Mouse (Mus musculus) kidney, postnatal 0 days (tissue): ENCODE data around the gene Macrod2. TPM values are rescaled to one million over a fixed set of nuclear protein-coding genes. Genes with fewer than 3 reads are reported as not detected.

ENCODE experiments used
- ATAC-seq: fragments of 200-750 bp; cut with Nextera tagmentation; replicated peaks from 2 replicates; pipeline ENCODE4 v1.8.0; 2017; ENCODE audit warnings: low read depth, moderate number of reproducible peaks, moderate TSS enrichment, moderate library complexity; ENCODE audit not compliant: low FRiP score
- DNase-seq: peaks from one replicate; pipeline ENCODE4 v3.0.0-alpha.2; 2016; ENCODE audit warnings: low spot score
- H3K27ac ChIP-seq: fragments of 300-500 bp; sonication (generic); 2 replicates; pipeline ENCODE4 v1.5.1; 2014; ENCODE audit warnings: mild to moderate bottlenecking
- H3K27me3 ChIP-seq: fragments of 300-500 bp; sonication (generic); 2 replicates; pipeline ENCODE4 v1.6.1; 2014; ENCODE audit warnings: low read length, mixed read lengths; ENCODE audit not compliant: insufficient read depth
- H3K36me3 ChIP-seq: fragments of 300-500 bp; sonication (generic); 2 replicates; pipeline ENCODE4 v1.6.1; 2014; ENCODE audit warnings: low read length, mixed read lengths; ENCODE audit not compliant: insufficient read depth
- H3K4me1 ChIP-seq: fragments of 300-500 bp; sonication (generic); replicated peaks from 2 replicates; pipeline ENCODE4 v1.6.1; 2014; ENCODE audit warnings: antibody characterized with exemption, low read length, mixed read lengths; ENCODE audit not compliant: insufficient read depth
- H3K4me2 ChIP-seq: fragments of 300-500 bp; sonication (generic); 2 replicates; pipeline ENCODE4 v1.6.1; 2014; ENCODE audit warnings: mild to moderate bottlenecking, low read length, moderate library complexity, mixed read lengths
- H3K4me3 ChIP-seq: fragments of 300-500 bp; sonication (generic); replicated peaks from 2 replicates; pipeline ENCODE4 v1.5.1; 2014; ENCODE audit warnings: low read depth, low read length
- H3K9ac ChIP-seq: fragments of 300-500 bp; sonication (generic); 2 replicates; pipeline ENCODE4 v1.6.1; 2014; ENCODE audit warnings: low read depth, low read length
- H3K9me3 ChIP-seq: fragments of 300-500 bp; sonication (generic); replicated peaks from 2 replicates; pipeline ENCODE4 v1.6.1; 2016; ENCODE audit warnings: low read length, inconsistent platforms, mixed read lengths
- CTCF ChIP-seq: IDR thresholded peaks from 2 replicates; pipeline ENCODE4 v1.5.1; 2016; ENCODE audit warnings: antibody characterized with exemption, low read depth, mild to moderate bottlenecking, moderate library complexity
- WGBS: fragments of 180-500 bp; shearing (Covaris S2); extraction: QIAGEN DNeasy Blood & Tissue Kit; methylation state at CpG from one replicate; pipeline ENCODE4 v1.1.7; 2014; 5-methylcytosine and 5-hydroxymethylcytosine counted together
- polyA plus RNA-seq: library from polyadenylated mRNA; unstranded; fragments of >200 nt; fragmentation: Nextera tagmentation; extraction: Ambion mirVana; gene quantifications from 2 replicates; pipeline ENCODE4 v1.2.1, GENCODE M21; 2015

Macrod2 gene
- polyA plus RNA-seq, 1 experiment from 2014 or later: 28.6 TPM

DNA sequence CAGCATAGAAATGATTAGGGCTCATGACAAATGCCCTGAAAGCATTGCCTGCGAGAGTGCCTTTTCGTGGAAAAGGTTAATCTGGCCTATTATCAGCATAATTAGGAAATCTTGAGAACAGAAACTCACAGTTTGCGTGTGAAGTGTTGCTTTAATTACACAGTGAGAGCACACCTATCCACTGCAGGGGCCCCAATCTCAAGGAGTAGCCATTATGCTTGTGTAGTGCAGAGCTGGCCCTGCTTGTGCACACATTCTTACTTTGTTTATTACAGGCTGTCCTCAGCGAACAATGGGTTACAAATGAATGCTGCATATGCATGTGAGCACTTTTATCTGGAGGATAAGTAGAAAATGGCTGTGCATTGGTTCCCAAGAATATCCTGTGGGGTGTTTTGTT is 308.3 kb downstream of the Macrod2 start:
- no peak overlapping the region for H3K4me3 ChIP-seq
- H3K4me2 ChIP-seq: no peak overlapping the region
- H3K27ac ChIP-seq: no peak overlapping the region
- 0 out of 2 replicates have a peak, but pooled peaks cover 3% of the 10 kb centered on the region for H3K4me1 ChIP-seq
- ATAC-seq: no peak
- H3K36me3 ChIP-seq: no peaks in the 10 kb centered on the region
- DNase-seq: no peak
- H3K9ac ChIP-seq: no peak overlapping the region
- TF ChIP-seq CTCF: no peak
- no peaks in the 10 kb centered on the region for H3K27me3 ChIP-seq
- H3K9me3 ChIP-seq: no peaks in the 10 kb centered on the region
- 65% methylated on average over 4 of the region's 4 CpGs for WGBS

DNA sequence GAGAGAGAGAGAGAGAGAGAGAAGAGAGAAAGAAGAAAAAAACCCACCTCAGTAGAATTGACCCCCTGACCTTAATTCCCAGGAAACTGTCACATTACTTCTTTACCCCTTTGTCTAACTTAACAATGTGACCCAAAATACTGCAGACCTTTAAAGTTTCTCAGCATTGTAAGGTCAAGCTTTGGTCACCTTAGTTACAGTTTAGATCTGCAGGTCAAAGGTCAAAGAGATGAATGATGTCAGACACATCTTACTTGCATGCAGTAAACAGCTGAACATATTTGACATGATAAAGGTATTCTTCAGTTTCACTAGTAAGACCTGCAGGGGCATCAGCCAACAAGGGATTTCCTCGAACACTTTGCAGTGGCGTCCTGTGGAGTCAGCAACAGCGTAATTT is 309.0 kb downstream of the Macrod2 start:
- Histone ChIP-seq H3K4me1 (0 out of 2 replicates have a peak, but pooled peaks cover 3% of the 10 kb centered on the region), H3K36me3 (no peaks in the 10 kb centered on the region), H3K9ac (no peak overlapping the region), H3K4me2 (no peak overlapping the region), H3K9me3 (no peaks in the 10 kb centered on the region), H3K4me3 (no peak overlapping the region), H3K27ac (no peak overlapping the region), H3K27me3 (no peaks in the 10 kb centered on the region)
- no peak for TF ChIP-seq CTCF
- ATAC-seq (no peak), DNase-seq (no peak)
- 38% methylated on average over 3 of the region's 3 CpGs for WGBS

DNA sequence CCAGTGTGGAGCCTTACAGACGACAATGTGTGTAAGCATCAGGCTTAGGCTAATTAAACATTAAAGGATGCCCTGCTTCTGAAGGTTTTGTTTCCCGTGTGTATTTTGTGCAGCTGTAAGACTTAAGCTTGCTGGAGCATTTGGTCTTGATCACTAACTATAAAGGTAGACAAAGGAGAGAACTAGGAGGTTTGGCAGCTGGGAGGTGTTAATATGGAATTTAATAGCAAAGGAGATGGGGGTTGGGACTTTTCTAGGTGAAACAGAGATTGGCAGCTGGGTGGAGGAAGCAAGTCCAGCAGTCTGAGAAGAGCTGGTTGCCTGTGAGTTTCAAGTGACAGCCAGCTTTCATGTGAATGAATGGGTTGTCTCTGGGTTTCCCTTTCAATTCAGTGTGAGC is 310.2 kb downstream of the Macrod2 start:
- Histone ChIP-seq H3K4me1 (0 out of 2 replicates have a peak, but pooled peaks cover 3% of the 10 kb centered on the region), H3K9ac (no peak overlapping the region), H3K27ac (no peak overlapping the region), H3K9me3 (no peaks in the 10 kb centered on the region), H3K4me3 (no peak overlapping the region), H3K4me2 (no peak overlapping the region), H3K36me3 (no peaks in the 10 kb centered on the region), H3K27me3 (no peaks in the 10 kb centered on the region)
- 16% methylated on average over 2 of the region's 2 CpGs for WGBS
- TF ChIP-seq CTCF: no peak
- DNase-seq (no peak), ATAC-seq (no peak)

DNA sequence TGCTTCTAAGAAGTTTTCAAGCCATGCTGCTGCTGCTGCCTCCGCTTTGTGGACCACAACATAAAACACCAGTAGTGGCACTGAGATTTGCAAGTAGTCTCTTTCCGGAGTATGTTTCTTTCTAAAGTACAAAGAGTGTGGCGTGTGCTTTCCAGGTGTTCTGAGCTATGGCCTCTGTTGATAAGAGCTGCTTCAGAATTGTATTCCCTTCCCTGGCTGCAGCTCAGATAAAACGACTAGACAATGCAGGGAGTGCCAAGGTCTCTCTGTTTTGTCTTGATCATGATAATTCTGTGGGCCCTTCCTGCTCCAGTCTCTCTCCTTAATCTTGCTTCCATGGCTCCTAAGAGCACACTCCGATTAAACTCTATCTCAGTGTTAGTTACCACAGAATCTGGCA is 312.4 kb downstream of the Macrod2 start:
- H3K9me3 ChIP-seq: no peaks in the 10 kb centered on the region
- H3K4me3 ChIP-seq: no peak overlapping the region
- no peak for ATAC-seq
- no peak overlapping the region for H3K9ac ChIP-seq
- no peak for TF ChIP-seq CTCF
- H3K27me3 ChIP-seq: no peaks in the 10 kb centered on the region
- 80% methylated on average over 5 of the region's 5 CpGs for WGBS
- no peaks in the 10 kb centered on the region for H3K4me1 ChIP-seq
- DNase-seq: no peak
- H3K36me3 ChIP-seq: no peaks in the 10 kb centered on the region
- no peak overlapping the region for H3K4me2 ChIP-seq
- H3K27ac ChIP-seq: no peak overlapping the region

DNA sequence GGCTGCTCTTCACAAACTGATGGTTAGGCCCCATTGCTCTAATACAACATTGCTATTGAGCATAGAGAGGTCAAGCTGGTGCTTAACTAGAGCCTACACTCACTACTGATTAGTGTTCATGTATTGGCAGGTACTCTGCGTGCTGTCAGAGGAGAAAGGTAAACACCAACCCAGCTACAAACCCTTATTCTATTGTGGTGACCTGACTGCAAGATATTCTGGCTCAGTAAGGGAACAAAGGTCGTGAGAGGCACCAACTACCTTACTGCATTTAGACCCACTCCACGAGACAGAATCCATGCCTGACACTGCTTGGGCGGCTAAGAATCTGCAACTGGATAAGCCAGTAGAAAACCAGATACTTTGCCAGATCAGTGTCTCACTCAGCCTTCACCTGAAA is 320.7 kb downstream of the Macrod2 start:
- Histone ChIP-seq H3K9ac (no peak overlapping the region), H3K4me3 (no peak overlapping the region), H3K4me2 (no peak overlapping the region), H3K4me1 (no peaks in the 10 kb centered on the region), H3K27me3 (no peaks in the 10 kb centered on the region), H3K36me3 (no peaks in the 10 kb centered on the region), H3K9me3 (no peaks in the 10 kb centered on the region), H3K27ac (no peak overlapping the region)
- TF ChIP-seq CTCF: no peak
- no peak for ATAC-seq
- WGBS: 84% methylated on average over 4 of the region's 4 CpGs
- no peak for DNase-seq

DNA sequence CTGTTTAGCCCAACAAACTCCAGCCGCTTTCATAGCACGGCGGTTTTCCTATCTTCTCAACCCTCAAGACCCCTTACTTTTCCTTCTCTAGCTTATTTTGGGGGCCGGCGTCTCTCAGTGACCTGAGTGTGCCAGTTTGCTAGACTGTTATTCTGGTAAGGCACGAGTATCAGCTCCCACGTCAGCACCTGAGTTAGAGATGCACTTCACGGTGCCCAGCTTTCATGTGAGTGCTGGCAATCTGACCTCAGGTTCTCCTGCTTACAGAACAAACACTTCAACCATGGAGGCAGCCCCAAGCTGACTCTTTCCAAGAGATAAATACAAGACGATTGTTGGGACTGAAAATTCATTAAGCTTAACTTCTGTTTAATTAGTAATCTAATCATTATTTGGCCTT is 322.3 kb downstream of the Macrod2 start:
- ATAC-seq: no peak
- no peak overlapping the region for H3K4me2 ChIP-seq

DNA sequence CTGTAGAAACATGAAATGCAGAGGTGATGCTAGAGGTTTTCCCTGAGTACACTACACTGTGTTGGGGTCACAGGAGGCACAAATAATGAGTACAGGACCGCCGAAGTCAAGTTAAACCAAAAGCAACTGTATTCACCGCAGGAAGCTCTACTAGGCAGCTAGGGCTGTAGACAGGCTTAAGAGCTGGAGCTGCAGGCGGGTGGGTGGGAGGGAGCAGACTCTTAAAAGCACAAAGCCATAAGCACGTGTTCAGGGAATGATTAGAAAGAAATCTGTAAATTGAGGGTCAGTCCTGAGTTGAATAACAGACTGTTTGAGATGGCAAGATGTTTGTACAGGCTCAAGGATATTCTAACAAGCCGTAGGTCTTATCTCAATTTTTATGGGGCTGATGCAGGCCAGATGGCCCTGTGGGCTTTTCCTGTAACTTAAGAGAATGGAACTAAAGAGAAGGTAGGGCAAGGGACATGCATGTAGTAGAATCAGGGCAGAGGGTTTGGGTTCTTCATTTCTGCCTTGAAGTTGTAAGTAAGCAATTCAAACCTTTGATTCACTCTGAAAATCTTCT is 337.6 kb downstream of the Macrod2 start:
- 50% methylated on average over 6 of the region's 6 CpGs for WGBS
- no peaks in the 10 kb centered on the region for H3K4me1 ChIP-seq

More for the DNA sequence above, 322.3 kb downstream of the Macrod2 start:
- TF ChIP-seq CTCF: no peak
- Histone ChIP-seq H3K9ac (no peak overlapping the region), H3K27ac (no peak overlapping the region), H3K9me3 (no peaks in the 10 kb centered on the region), H3K4me3 (no peak overlapping the region), H3K36me3 (no peaks in the 10 kb centered on the region), H3K4me1 (no peaks in the 10 kb centered on the region), H3K27me3 (no peaks in the 10 kb centered on the region)
- WGBS: 67% methylated on average over 9 of the region's 9 CpGs
- DNase-seq: no peak

More for the DNA sequence above, 337.6 kb downstream of the Macrod2 start:
- H3K27me3 ChIP-seq: no peaks in the 10 kb centered on the region
- no peak for TF ChIP-seq CTCF
- ATAC-seq: no peak
- no peak overlapping the region for H3K4me2 ChIP-seq
- no peak overlapping the region for H3K27ac ChIP-seq
- H3K9ac ChIP-seq: no peak overlapping the region
- no peaks in the 10 kb centered on the region for H3K9me3 ChIP-seq
- no peak overlapping the region for H3K4me3 ChIP-seq
- no peaks in the 10 kb centered on the region for H3K36me3 ChIP-seq
- DNase-seq: no peak
